Mouse (Mus musculus) spleen, adult 2 months (tissue): ENCODE measurements around the gene Mettl8. TPM values are rescaled to one million over a fixed set of nuclear protein-coding genes. Genes with fewer than 3 reads are reported as not detected.

Experiments used
- DNase-seq, 2 experiments: peaks; one replicate each; pipeline versions ENCODE4 v3.0.0 to v3.0.0-alpha.2; 2012 to 2021; ENCODE audit warnings: low spot score in 2 of 2, low read depth in 1 of 2
- H3K27ac ChIP-seq: fragments of 200-500 bp; 2 replicates; pipeline ENCODE4 v1.5.1; 2012; ENCODE audit warnings: low read length, inconsistent platforms; ENCODE audit not compliant: insufficient read depth
- H3K27me3 ChIP-seq: fragments of 200-500 bp; 2 replicates; pipeline ENCODE4 v1.6.1; 2012; ENCODE audit warnings: mild to moderate bottlenecking, moderate library complexity, low read length, inconsistent platforms; ENCODE audit not compliant: control insufficient read depth, insufficient read depth
- H3K36me3 ChIP-seq: fragments of 200-500 bp; 2 replicates; pipeline ENCODE4 v1.6.1; 2012; ENCODE audit warnings: mild to moderate bottlenecking, low read length, inconsistent platforms; ENCODE audit not compliant: control insufficient read depth, insufficient read depth
- H3K4me1 ChIP-seq: fragments of 200-500 bp; 2 replicates; pipeline ENCODE4 v1.6.1; 2011; ENCODE audit warnings: inconsistent platforms; ENCODE audit not compliant: control insufficient read depth, insufficient read depth, insufficient read length
- H3K4me3 ChIP-seq: fragments of 200-500 bp; 2 replicates; pipeline ENCODE4 v1.5.1; 2011; ENCODE audit warnings: mild to moderate bottlenecking, inconsistent platforms; ENCODE audit not compliant: insufficient read depth, insufficient read length; ENCODE audit errors: extremely low read depth
- CTCF ChIP-seq: fragments of 200-500 bp; IDR thresholded peaks from 2 replicates; pipeline ENCODE4 v1.5.1; 2011; ENCODE audit warnings: mild to moderate bottlenecking, inconsistent platforms; ENCODE audit not compliant: insufficient read depth, insufficient read length, insufficient replicate concordance; ENCODE audit errors: extremely low read depth
- POLR2A ChIP-seq: fragments of 200-500 bp; IDR thresholded peaks from 2 replicates; pipeline ENCODE4 v1.6.1; 2011; ENCODE audit warnings: low read depth, low read length, inconsistent platforms
- WGBS: fragments of 180-500 bp; shearing (Covaris S2); methylation state at CpG from one replicate; pipeline ENCODE4 v1.1.7; 2018; 5-methylcytosine and 5-hydroxymethylcytosine counted together
- polyA plus RNA-seq: library from polyadenylated mRNA; depleted of rRNA; stranded (reverse); fragments of >200 nt; gene quantifications from 2 replicates; pipeline ENCODE4 v1.2.3, GENCODE M21; 2012; rRNA removed

Mettl8 gene
- polyA plus RNA-seq, result 3.5 TPM in 2 replicates

GRCm38 (mm10) chr2:71055300-71056114, at the start of gene Mettl8, which contains the start of gene Dcaf17:
TSS of gene Mettl8 (minus strand) at chr2:71055583.
TSS of gene Dcaf17 (plus strand) at chr2:71055328.
- peak; percentile 92 to 94 for DNase-seq
- Histone ChIP-seq H3K27ac (peak within 1 kb of the TSS; percentile 96), H3K4me3 (peak within 1 kb of the TSS; percentile 95), H3K4me1 (peaks cover 2% of the 10 kb centered on the region), H3K27me3 (no peaks in the 10 kb centered on the region), H3K36me3 (peaks cover 4% of the 10 kb centered on the region)
- WGBS, result under 1% methylated on average over 57 of the region's 57 CpGs
- TF ChIP-seq POLR2A, result peak; percentile 84
- no peak for TF ChIP-seq CTCF

- WGBS, result 54% methylated on average over 3 of the region's 3 CpGs
- peak; percentile 24 to 31 for DNase-seq
These were observed 49.3 kb upstream of the Mettl8 start for GRCm38 (mm10) chr2:71104696-71105095.

GRCm38 (mm10) chr2:71103292-71103680, 47.9 kb upstream of the Mettl8 start:
- Histone ChIP-seq H3K27me3 (no peaks in the 10 kb centered on the region), H3K4me1 (peaks cover 10% of the 10 kb centered on the region; the same call in 1 of the 2 replicates), H3K27ac (no peak overlapping the region), H3K4me3 (no peak overlapping the region), H3K36me3 (peaks cover 3% of the 10 kb centered on the region)
- TF ChIP-seq CTCF, result no peak
- no peak for TF ChIP-seq POLR2A
- DNase-seq, result peak in 1 of 2 experiments; percentile 25
- WGBS, result 10% methylated on average over 4 of the region's 4 CpGs

More at GRCm38 (mm10) chr2:71104696-71105095, 49.3 kb upstream of the Mettl8 start:
- H3K4me1 ChIP-seq, result peaks cover 10% of the 10 kb centered on the region; the same call in 1 of the 2 replicates
- no peaks in the 10 kb centered on the region for H3K36me3 ChIP-seq
- H3K4me3 ChIP-seq, result no peak overlapping the region
- TF ChIP-seq CTCF, result no peak
- TF ChIP-seq POLR2A, result no peak
- no peaks in the 10 kb centered on the region for H3K27me3 ChIP-seq
- H3K27ac ChIP-seq, result no peak overlapping the region

GRCm38 (mm10) chr2:71102621-71103291, 47.4 kb upstream of the Mettl8 start:
- TF ChIP-seq CTCF (no peak), POLR2A (no peak)
- peaks cover 3% of the 10 kb centered on the region for H3K36me3 ChIP-seq
- no peak for DNase-seq

GRCm38 (mm10) chr2:71096170-71096569, 40.8 kb upstream of the Mettl8 start:
- Histone ChIP-seq H3K36me3 (peaks cover 18% of the 10 kb centered on the region), H3K4me1 (no peaks in the 10 kb centered on the region), H3K27me3 (no peaks in the 10 kb centered on the region), H3K27ac (no peak overlapping the region), H3K4me3 (no peak overlapping the region)
- no peak for DNase-seq
- WGBS, result 77% methylated on average over 7 of the region's 7 CpGs
- TF ChIP-seq CTCF (no peak), POLR2A (no peak)

More at GRCm38 (mm10) chr2:71102621-71103291, 47.4 kb upstream of the Mettl8 start:
- Histone ChIP-seq H3K4me3 (no peak overlapping the region), H3K27me3 (no peaks in the 10 kb centered on the region), H3K4me1 (peaks cover 10% of the 10 kb centered on the region; the same call in 1 of the 2 replicates), H3K27ac (no peak overlapping the region)
- WGBS, result 49% methylated on average over 10 of the region's 10 CpGs

- no peak overlapping the region for H3K27ac ChIP-seq
- no peaks in the 10 kb centered on the region for H3K4me1 ChIP-seq
- no peak; the same call in 1 of the 2 replicates for TF ChIP-seq CTCF
- WGBS, result 93% methylated on average over 4 of the region's 4 CpGs
- no peak overlapping the region for H3K4me3 ChIP-seq
- H3K36me3 ChIP-seq, result peaks cover 37% of the 10 kb centered on the region
- no peak for DNase-seq
- no peaks in the 10 kb centered on the region for H3K27me3 ChIP-seq
These were observed 35.5 kb upstream of the Mettl8 start for GRCm38 (mm10) chr2:71090660-71091445.
